Mouse (Mus musculus) cortical plate, adult 2 months (tissue): ENCODE data around the gene Mafk.

Experiments used
- CTCF ChIP-seq: fragments of 200-500 bp; IDR thresholded peaks from 2 replicates; pipeline ENCODE4 v1.5.1; 2011; ENCODE audit warnings: mild to moderate bottlenecking, control low read depth, low read length; ENCODE audit not compliant: insufficient read depth; ENCODE audit errors: extremely low read depth
- POLR2A ChIP-seq: fragments of 200-500 bp; IDR thresholded peaks from 2 replicates; pipeline ENCODE4 v1.6.1; 2011; ENCODE audit warnings: mild to moderate bottlenecking, low read length, control low read depth; ENCODE audit not compliant: insufficient read depth; ENCODE audit errors: extremely low read depth

DNA sequence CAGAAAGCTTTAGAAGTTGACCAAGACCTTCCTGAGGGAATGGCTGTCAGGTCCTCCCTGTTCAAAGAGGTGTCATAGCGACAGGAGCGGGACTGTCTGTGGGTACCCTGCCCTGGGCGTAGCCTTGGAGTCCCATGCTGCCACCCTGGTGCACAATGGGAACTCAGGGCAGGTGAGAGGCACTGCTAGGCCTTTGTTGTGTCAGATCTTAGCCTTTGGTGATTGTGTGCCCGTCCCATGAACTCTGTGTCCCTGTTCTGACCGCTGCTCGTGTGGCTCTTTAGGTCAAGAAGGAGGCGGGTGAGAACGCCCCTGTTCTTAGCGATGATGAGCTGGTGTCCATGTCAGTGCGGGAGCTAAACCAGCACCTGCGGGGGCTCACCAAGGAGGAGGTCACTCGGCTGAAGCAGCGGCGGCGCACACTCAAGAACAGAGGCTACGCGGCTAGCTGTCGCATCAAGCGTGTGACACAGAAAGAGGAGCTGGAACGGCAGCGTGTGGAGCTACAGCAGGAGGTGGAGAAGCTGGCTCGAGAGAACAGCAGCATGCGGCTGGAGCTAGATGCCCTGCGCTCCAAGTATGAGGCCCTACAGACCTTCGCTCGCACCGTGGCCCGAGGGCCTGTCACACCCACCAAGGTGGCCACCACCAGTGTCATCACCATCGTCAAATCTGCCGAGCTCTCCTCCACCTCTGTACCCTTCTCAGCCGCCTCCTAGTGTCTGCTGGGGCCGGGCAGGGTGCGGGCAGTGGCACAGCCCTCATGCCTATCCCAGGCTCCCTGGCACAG, 8.7 kb downstream of the Mafk start:
- TF ChIP-seq CTCF (no peak), POLR2A (no peak)
